Mouse (Mus musculus) brown adipose tissue, adult 24 weeks (tissue): ENCODE measurements around the gene Cemip. TPM values are rescaled to one million over a fixed set of nuclear protein-coding genes. Genes with fewer than 3 reads are reported as not detected.

Experiments used
- H3K27ac ChIP-seq: fragments of 200-500 bp; replicated peaks from 2 replicates; pipeline ENCODE4 v1.5.1; 2012; ENCODE audit warnings: low read depth, mild to moderate bottlenecking, low read length
- H3K4me1 ChIP-seq: fragments of 200-500 bp; 2 replicates; pipeline ENCODE4 v1.6.1; 2012; ENCODE audit warnings: low read length, mixed read lengths; ENCODE audit not compliant: control insufficient read depth, insufficient read depth, insufficient read length
- H3K4me3 ChIP-seq: fragments of 200-500 bp; 2 replicates; pipeline ENCODE4 v1.5.1; 2012; ENCODE audit warnings: low read depth, mild to moderate bottlenecking, low read length, moderate library complexity; ENCODE audit not compliant: insufficient read depth
- polyA plus RNA-seq: library from polyadenylated mRNA; stranded (reverse); fragments of >200 nt; gene quantifications from 2 replicates; pipeline ENCODE4 v1.2.4, GENCODE M21; 2012; ENCODE audit not compliant: missing spikeins, insufficient read depth, insufficient read length

Cemip gene
- polyA plus RNA-seq, 1 experiment, result not detected

- no peaks in the 10 kb centered on the region for H3K4me1 ChIP-seq
- no peak overlapping the region for H3K4me3 ChIP-seq
- no peak overlapping the region for H3K27ac ChIP-seq
Observed at GRCm38 (mm10) chr7:84068931-84069330, 17.4 kb downstream of the Cemip start.

- Histone ChIP-seq H3K4me1 (no peaks in the 10 kb centered on the region), H3K4me3 (no peak overlapping the region), H3K27ac (no peak overlapping the region)
Observed at GRCm38 (mm10) chr7:84059799-84060198, 26.5 kb downstream of the Cemip start.

- Histone ChIP-seq H3K27ac (no peak overlapping the region), H3K4me3 (no peak overlapping the region), H3K4me1 (no peaks in the 10 kb centered on the region)
Observed at GRCm38 (mm10) chr7:84055961-84056629, 30.2 kb downstream of the Cemip start.

GRCm38 (mm10) chr7:84053856-84054255, 32.4 kb downstream of the Cemip start:
- Histone ChIP-seq H3K4me3 (no peak overlapping the region), H3K27ac (no peak overlapping the region), H3K4me1 (no peaks in the 10 kb centered on the region)

- H3K27ac ChIP-seq, result no peak overlapping the region
- no peaks in the 10 kb centered on the region for H3K4me1 ChIP-seq
- H3K4me3 ChIP-seq, result no peak overlapping the region
Observed at GRCm38 (mm10) chr7:84051423-84051822, 34.9 kb downstream of the Cemip start.

- Histone ChIP-seq H3K4me3 (no peak overlapping the region), H3K4me1 (no peaks in the 10 kb centered on the region), H3K27ac (no peak overlapping the region)
Observed at GRCm38 (mm10) chr7:84045546-84045945, 40.8 kb downstream of the Cemip start.

- Histone ChIP-seq H3K27ac (no peak overlapping the region), H3K4me3 (no peak overlapping the region), H3K4me1 (no peaks in the 10 kb centered on the region)
Observed at GRCm38 (mm10) chr7:84044581-84045290, 41.6 kb downstream of the Cemip start.

- no peak overlapping the region for H3K4me3 ChIP-seq
- H3K27ac ChIP-seq, result no peak overlapping the region
- no peaks in the 10 kb centered on the region for H3K4me1 ChIP-seq
Observed at GRCm38 (mm10) chr7:84042726-84043125, 43.6 kb downstream of the Cemip start.

GRCm38 (mm10) chr7:84039856-84040522, 46.3 kb downstream of the Cemip start:
- Histone ChIP-seq H3K27ac (no peak overlapping the region), H3K4me1 (no peaks in the 10 kb centered on the region), H3K4me3 (no peak overlapping the region)

GRCm38 (mm10) chr7:84038642-84039041, 47.7 kb downstream of the Cemip start:
- Histone ChIP-seq H3K27ac (no peak overlapping the region), H3K4me3 (no peak overlapping the region), H3K4me1 (no peaks in the 10 kb centered on the region)

GRCm38 (mm10) chr7:84032831-84033230, 53.5 kb downstream of the Cemip start:
- Histone ChIP-seq H3K4me1 (no peaks in the 10 kb centered on the region), H3K4me3 (no peak overlapping the region), H3K27ac (no peak overlapping the region)

GRCm38 (mm10) chr7:84029120-84029771, 57.1 kb downstream of the Cemip start:
- Histone ChIP-seq H3K4me1 (no peaks in the 10 kb centered on the region), H3K4me3 (no peak overlapping the region), H3K27ac (no peak overlapping the region)

- H3K27ac ChIP-seq, result no peak overlapping the region
- H3K4me1 ChIP-seq, result no peaks in the 10 kb centered on the region
- H3K4me3 ChIP-seq, result no peak overlapping the region
Observed at GRCm38 (mm10) chr7:84028368-84028767, 57.9 kb downstream of the Cemip start.

- Histone ChIP-seq H3K4me3 (no peak overlapping the region), H3K4me1 (no peaks in the 10 kb centered on the region), H3K27ac (no peak overlapping the region)
Observed at GRCm38 (mm10) chr7:84026950-84027585, 59.2 kb downstream of the Cemip start.

GRCm38 (mm10) chr7:84026090-84026489, 60.2 kb downstream of the Cemip start:
- no peak overlapping the region for H3K4me3 ChIP-seq
- no peaks in the 10 kb centered on the region for H3K4me1 ChIP-seq
- H3K27ac ChIP-seq, result no peak overlapping the region
